Mouse (Mus musculus): ENCODE measurements at regions not wholly inside any gene's neighbourhood (a gene's known extent, or its start where the extent isn't known, plus 50 kb on each side); places are given as distances from the start of the nearest gene placed in this dataset.

DNA sequence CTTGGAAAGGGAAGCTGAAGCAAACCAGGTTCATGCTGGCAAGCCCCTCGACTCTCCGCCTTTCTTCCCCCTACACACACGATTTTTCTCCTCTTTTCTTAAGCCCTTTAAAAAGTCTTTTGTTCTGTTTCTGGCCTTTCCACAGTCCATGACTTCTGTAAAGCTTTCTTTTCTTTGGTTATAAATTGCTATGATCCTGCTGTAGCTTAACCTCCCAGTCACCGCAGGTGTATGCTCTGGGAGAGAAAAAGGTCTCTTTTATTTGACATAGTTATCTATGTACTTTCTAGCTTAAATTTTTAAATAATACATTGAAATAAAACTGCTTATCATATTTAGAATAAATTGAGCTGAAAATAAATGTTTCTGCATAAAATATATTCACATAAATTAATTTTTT is 813.0 kb downstream of the Slitrk6 start:
- H3K4me3 ChIP-seq = no peak overlapping the region
- WGBS = 71% methylated on average over 4 of the region's 4 CpGs
- H3K27ac ChIP-seq (replicated peaks) = no peak overlapping the region
- no peaks in the 10 kb centered on the region for H3K36me3 ChIP-seq
- no peak overlapping the region for H3K9ac ChIP-seq
- no peaks in the 10 kb centered on the region for H3K9me3 ChIP-seq
- H3K4me1 ChIP-seq (replicated peaks) = no peaks in the 10 kb centered on the region
- ATAC-seq (ENCODE audit: low read depth) = no peak
- no peaks in the 10 kb centered on the region for H3K27me3 ChIP-seq
- no peak overlapping the region for H3K4me2 ChIP-seq

- Histone ChIP-seq H3K9me3 (no peaks in the 10 kb centered on the region), H3K36me3 (no peaks in the 10 kb centered on the region), H3K4me3 (no peak overlapping the region), H3K4me1 (replicated peaks) (no peaks in the 10 kb centered on the region), H3K9ac (no peak overlapping the region), H3K27ac (replicated peaks) (no peak overlapping the region), H3K4me2 (no peak overlapping the region), H3K27me3 (no peaks in the 10 kb centered on the region)
- ATAC-seq (ENCODE audit: low read depth) = no peak
- 91% methylated on average over 1 of the region's 1 CpGs for WGBS
Observed at GRCm38 (mm10) chr14:109941162-109941561, 813.8 kb downstream of the Slitrk6 start.

- Histone ChIP-seq H3K9me3 (no peaks in the 10 kb centered on the region), H3K9ac (no peak overlapping the region), H3K27me3 (no peaks in the 10 kb centered on the region), H3K27ac (replicated peaks) (no peak overlapping the region), H3K36me3 (no peaks in the 10 kb centered on the region), H3K4me1 (replicated peaks) (no peaks in the 10 kb centered on the region), H3K4me3 (no peak overlapping the region), H3K4me2 (no peak overlapping the region)
- ATAC-seq (ENCODE audit: low read depth) = no peak
- WGBS = 88% methylated on average over 6 of the region's 6 CpGs
Observed at GRCm38 (mm10) chr14:109937432-109937831, 817.5 kb downstream of the Slitrk6 start.

DNA sequence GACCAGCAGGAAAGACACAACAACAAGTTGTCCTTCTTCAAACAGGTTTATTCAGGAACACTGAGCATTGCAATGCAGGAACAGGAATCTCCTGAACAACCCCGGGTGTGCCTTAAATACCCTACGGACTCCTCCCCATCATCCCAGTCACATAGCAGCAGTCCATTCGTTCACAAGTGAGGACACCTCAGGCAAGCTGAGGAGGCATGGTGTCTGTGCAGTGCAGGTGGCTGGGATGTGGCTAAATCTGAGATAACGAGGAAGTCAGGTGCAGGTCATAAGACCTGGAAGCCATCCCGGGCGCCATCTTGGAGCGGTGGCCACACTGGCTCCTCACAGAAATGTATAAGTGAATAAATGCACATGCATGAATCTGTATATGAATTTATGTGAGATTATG is 826.0 kb downstream of the Slitrk6 start:
- H3K4me1 ChIP-seq (replicated peaks) = no peaks in the 10 kb centered on the region
- no peak for ATAC-seq (ENCODE audit: low read depth)
- H3K9ac ChIP-seq = no peak overlapping the region
- no peaks in the 10 kb centered on the region for H3K9me3 ChIP-seq
- no peak overlapping the region for H3K27ac ChIP-seq (replicated peaks)
- H3K27me3 ChIP-seq = no peaks in the 10 kb centered on the region
- no peak overlapping the region for H3K4me3 ChIP-seq
- WGBS = 81% methylated on average over 7 of the region's 7 CpGs
- no peaks in the 10 kb centered on the region for H3K36me3 ChIP-seq
- H3K4me2 ChIP-seq = no peak overlapping the region

DNA sequence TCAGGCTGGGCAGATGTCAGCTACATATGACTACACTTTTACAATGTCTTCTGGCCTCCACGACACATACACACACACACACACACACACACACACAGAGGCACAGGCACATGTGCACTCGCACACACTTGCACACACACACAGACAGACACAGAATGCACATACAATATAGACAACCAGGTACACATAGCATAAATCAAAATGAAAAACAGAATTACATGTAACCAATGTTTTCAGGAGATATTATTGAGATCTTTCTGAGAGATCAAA is 863.1 kb downstream of the Slitrk6 start:
- Histone ChIP-seq H3K4me2 (no peak overlapping the region), H3K27ac (replicated peaks) (no peak overlapping the region), H3K9me3 (no peaks in the 10 kb centered on the region), H3K27me3 (no peaks in the 10 kb centered on the region), H3K36me3 (no peaks in the 10 kb centered on the region), H3K9ac (no peak overlapping the region), H3K4me1 (replicated peaks) (no peaks in the 10 kb centered on the region), H3K4me3 (no peak overlapping the region)
- peak; percentile 19; the same call in 1 of the 2 replicates for ATAC-seq (ENCODE audit: low read depth)
- 87% methylated on average over 2 of the region's 2 CpGs for WGBS

DNA sequence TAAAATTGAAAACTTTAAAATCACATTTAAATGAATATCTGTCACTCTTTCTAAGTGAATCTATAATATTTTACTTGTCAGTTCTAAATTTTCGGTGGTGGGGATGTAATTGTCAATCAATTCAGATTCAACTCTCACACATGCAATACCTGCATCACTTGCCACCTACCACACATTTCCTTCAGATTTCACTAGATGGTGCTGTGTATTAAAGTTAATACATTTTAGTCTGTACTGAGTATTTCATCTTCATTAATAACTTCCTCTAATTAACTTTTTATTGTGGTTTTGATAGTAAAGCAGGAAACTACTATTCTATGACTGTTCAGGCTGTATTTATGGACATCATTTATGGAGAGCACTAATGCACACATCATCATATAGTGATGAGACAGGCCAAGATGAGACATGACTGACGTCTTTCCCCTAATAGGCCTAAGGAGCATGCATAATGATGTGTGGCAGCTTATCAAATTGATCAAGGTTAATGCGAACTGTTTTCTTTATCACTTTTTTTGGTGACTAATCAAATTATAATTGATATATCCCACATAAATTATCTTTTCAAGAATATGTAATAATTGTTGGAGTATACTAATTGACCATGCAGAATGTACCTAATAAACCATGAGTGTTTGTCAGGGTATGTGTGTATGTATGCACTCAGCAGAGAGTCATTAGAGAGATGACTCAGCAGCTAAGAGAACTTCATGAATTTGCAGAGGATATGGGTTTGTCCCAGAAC is 863.6 kb downstream of the Slitrk6 start:
- 58% methylated on average over 3 of the region's 3 CpGs for whole genome bisulfite sequencing
- Histone ChIP-seq H3K9me3 (no peaks in the 10 kb centered on the region), H3K4me1 (replicated peaks) (no peaks in the 10 kb centered on the region), H3K36me3 (no peaks in the 10 kb centered on the region), H3K4me3 (no peak overlapping the region), H3K27ac (replicated peaks) (no peak overlapping the region), H3K4me2 (no peak overlapping the region), H3K27me3 (no peaks in the 10 kb centered on the region), H3K9ac (no peak overlapping the region)
- ATAC-seq (ENCODE audit: low read depth) = peak; percentile 69

- 17% methylated on average over 1 of the region's 1 CpGs for WGBS
- H3K9me3 ChIP-seq = no peaks in the 10 kb centered on the region
- no peak for ATAC-seq (ENCODE audit: low read depth)
Observed at GRCm38 (mm10) chr14:109876950-109877663, 877.8 kb downstream of the Slitrk6 start.

GRCm38 (mm10) chr14:109874230-109874629 is 880.7 kb downstream of the Slitrk6 start:
- no peak for ATAC-seq (ENCODE audit: low read depth)
- H3K36me3 ChIP-seq = no peaks in the 10 kb centered on the region

More at GRCm38 (mm10) chr14:109876950-109877663, 877.8 kb downstream of the Slitrk6 start:
- Histone ChIP-seq H3K4me1 (replicated peaks) (no peaks in the 10 kb centered on the region), H3K4me2 (no peak overlapping the region), H3K36me3 (no peaks in the 10 kb centered on the region), H3K27ac (replicated peaks) (no peak overlapping the region), H3K4me3 (no peak overlapping the region), H3K27me3 (no peaks in the 10 kb centered on the region), H3K9ac (no peak overlapping the region)

DNA sequence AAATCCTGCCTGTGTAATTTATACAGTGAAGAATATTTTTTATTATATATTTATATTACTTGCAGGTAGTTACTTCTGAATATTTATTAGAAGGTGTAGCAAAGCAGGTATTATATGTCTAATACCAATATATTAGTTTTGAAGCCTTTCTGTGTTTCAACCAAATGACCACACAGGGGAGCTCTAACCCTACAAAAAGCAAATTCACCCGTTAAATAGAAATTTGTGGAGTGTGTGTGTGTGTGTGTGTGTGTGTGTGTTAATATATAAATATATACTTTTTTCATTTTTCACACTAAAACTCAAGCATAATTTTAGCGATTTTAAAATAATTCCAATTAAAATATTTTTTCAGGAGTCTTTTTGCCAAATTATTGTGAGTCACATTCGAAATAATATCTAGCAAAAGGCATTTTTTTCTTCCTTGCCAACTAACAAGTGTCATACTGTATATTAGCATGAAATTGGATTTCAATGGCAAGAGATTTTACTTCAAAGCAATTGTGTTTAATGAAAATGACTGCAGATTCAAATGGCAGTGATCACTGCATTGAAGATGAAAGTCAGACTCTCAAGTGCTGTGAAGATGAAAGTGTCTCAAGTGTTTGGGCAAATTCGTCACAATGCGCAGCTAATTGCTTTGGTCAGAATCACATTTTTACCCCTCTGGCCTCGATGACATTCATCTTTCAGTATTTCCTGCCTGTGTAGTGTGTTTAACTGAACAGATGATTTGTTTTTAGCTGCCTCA is 914.4 kb downstream of the Slitrk6 start:
- no peaks in the 10 kb centered on the region for H3K4me1 ChIP-seq (replicated peaks)
- H3K9ac ChIP-seq = no peak overlapping the region
- H3K4me2 ChIP-seq = no peak overlapping the region
- 41% methylated on average over 6 of the region's 6 CpGs for WGBS
- H3K27me3 ChIP-seq = no peaks in the 10 kb centered on the region
- no peaks in the 10 kb centered on the region for H3K36me3 ChIP-seq
- no peak for ATAC-seq (ENCODE audit: low read depth)
- H3K9me3 ChIP-seq = no peaks in the 10 kb centered on the region
- no peak overlapping the region for H3K4me3 ChIP-seq
- H3K27ac ChIP-seq (replicated peaks) = no peak overlapping the region

More at GRCm38 (mm10) chr14:109874230-109874629, 880.7 kb downstream of the Slitrk6 start:
- H3K9me3 ChIP-seq = no peaks in the 10 kb centered on the region
- H3K27me3 ChIP-seq = no peaks in the 10 kb centered on the region
- no peak overlapping the region for H3K4me3 ChIP-seq
- WGBS = 11% methylated on average over 1 of the region's 1 CpGs
- no peaks in the 10 kb centered on the region for H3K4me1 ChIP-seq (replicated peaks)
- H3K27ac ChIP-seq (replicated peaks) = no peak overlapping the region
- no peak overlapping the region for H3K4me2 ChIP-seq
- no peak overlapping the region for H3K9ac ChIP-seq

DNA sequence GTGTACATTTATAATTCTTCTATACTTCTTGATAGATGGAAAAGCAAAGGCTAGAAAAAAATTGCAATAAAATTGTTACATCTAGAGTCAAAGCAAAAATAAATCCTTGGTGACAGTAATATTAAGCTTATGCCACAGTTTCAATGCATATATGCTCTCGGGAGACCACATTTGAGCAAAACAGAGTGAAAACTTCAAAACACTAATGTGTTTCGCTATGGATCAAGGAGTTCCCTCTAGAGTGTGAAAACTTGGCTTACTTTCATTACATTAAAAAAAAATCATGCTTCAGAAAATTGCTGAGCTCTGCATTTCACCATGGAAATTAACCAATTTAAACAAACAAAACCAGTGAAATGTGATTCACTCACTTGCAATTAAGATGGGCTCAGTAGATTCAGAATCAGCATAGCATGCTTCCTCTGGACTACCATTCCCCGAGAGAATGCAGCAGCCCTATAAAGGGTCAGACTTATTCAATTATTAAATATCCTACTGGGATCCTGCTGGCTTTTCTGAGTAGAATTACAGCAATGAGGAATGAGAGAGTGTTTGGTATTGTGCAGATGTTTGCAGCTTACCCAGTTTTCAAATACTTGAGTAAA is 888.7 kb upstream of the Slitrk1 start:
- no peak overlapping the region for H3K4me2 ChIP-seq
- no peak overlapping the region for H3K4me3 ChIP-seq
- H3K9ac ChIP-seq = no peak overlapping the region
- no peak for ATAC-seq (ENCODE audit: low read depth)
- H3K27ac ChIP-seq (replicated peaks) = no peak overlapping the region
- no peaks in the 10 kb centered on the region for H3K27me3 ChIP-seq
- H3K4me1 ChIP-seq (replicated peaks) = peaks cover 3% of the 10 kb centered on the region; the same call in 1 of the 2 replicates
- WGBS = 52% methylated on average over 3 of the region's 3 CpGs
- no peaks in the 10 kb centered on the region for H3K9me3 ChIP-seq
- no peaks in the 10 kb centered on the region for H3K36me3 ChIP-seq

GRCm38 (mm10) chr14:109772246-109772645 is 858.3 kb upstream of the Slitrk1 start:
- Histone ChIP-seq H3K4me2 (no peak overlapping the region), H3K4me3 (no peak overlapping the region), H3K4me1 (replicated peaks) (no peaks in the 10 kb centered on the region), H3K27me3 (no peaks in the 10 kb centered on the region), H3K36me3 (no peaks in the 10 kb centered on the region), H3K27ac (replicated peaks) (no peak overlapping the region), H3K9ac (no peak overlapping the region), H3K9me3 (no peaks in the 10 kb centered on the region)
- ATAC-seq (ENCODE audit: low read depth) = no peak
- WGBS = 77% methylated on average over 1 of the region's 1 CpGs

- 18% methylated on average over 1 of the region's 1 CpGs for whole genome bisulfite sequencing
- Histone ChIP-seq H3K27ac (replicated peaks) (no peak overlapping the region), H3K4me2 (no peak overlapping the region), H3K4me3 (no peak overlapping the region), H3K9ac (no peak overlapping the region), H3K36me3 (no peaks in the 10 kb centered on the region), H3K27me3 (no peaks in the 10 kb centered on the region), H3K9me3 (no peaks in the 10 kb centered on the region), H3K4me1 (replicated peaks) (no peaks in the 10 kb centered on the region)
- no peak for ATAC-seq (ENCODE audit: low read depth)
Observed at GRCm38 (mm10) chr14:109760892-109761291, 846.9 kb upstream of the Slitrk1 start.

Measured in neural tube, embryonic 13.5 days (tissue).